Mouse (Mus musculus) liver, embryonic 14.5 days (tissue): ENCODE results near the gene Pecr. TPM values are rescaled to one million over a fixed set of nuclear protein-coding genes. Genes with fewer than 3 reads are reported as not detected.
A peak's percentile ranks its signal among the peaks of the same experiment; 100 is the strongest.
"Not testable (repeated sequence)": the region's sequence is repeated elsewhere in the genome, so short reads cannot be mapped to it uniquely, and the experiment has no call there.

Experiments
- ATAC-seq: fragments of 200-750 bp; cut with Nextera tagmentation; 2 replicates; pipeline ENCODE4 v1.8.0; 2017; ENCODE audit warnings: moderate number of reproducible peaks, mild to moderate bottlenecking, moderate library complexity; ENCODE audit not compliant: insufficient read depth
- DNase-seq, 3 experiments: peaks; one replicate each; pipeline ENCODE4 v3.0.0-alpha.2; 2012 to 2013; ENCODE audit warnings: low read depth in 3 of 3, low spot score in 3 of 3
- H3K27ac ChIP-seq: fragments of 300-500 bp; sonication (generic); 2 replicates; pipeline ENCODE4 v1.5.1; 2014; ENCODE audit warnings: moderate library complexity, mild to moderate bottlenecking, control low read depth, inconsistent platforms
- H3K27me3 ChIP-seq: fragments of 300-500 bp; sonication (generic); 2 replicates; pipeline ENCODE4 v1.6.1; 2014; ENCODE audit warnings: mild to moderate bottlenecking, low read length, moderate library complexity; ENCODE audit not compliant: control insufficient read depth, insufficient read depth
- H3K36me3 ChIP-seq: fragments of 300-500 bp; sonication (generic); replicated peaks from 2 replicates; pipeline ENCODE4 v1.6.1; 2014; ENCODE audit warnings: low read depth; ENCODE audit not compliant: control insufficient read depth, insufficient read depth
- H3K4me1 ChIP-seq, 2 experiments: fragments of 200-500 bp in 1 of 2; fragments of 300-500 bp in 1 of 2; sonication (generic) in 1 of 2; replicated peaks; 2 replicates each; pipeline ENCODE4 v1.6.1; 2012 to 2014; ENCODE audit warnings: antibody characterized with exemption in 1 of 2, inconsistent platforms in 1 of 2, low read length in 1 of 2; ENCODE audit not compliant: control insufficient read depth in 2 of 2, insufficient read depth in 2 of 2
- H3K4me2 ChIP-seq: fragments of 300-500 bp; sonication (generic); 2 replicates; pipeline ENCODE4 v1.6.1; 2014; ENCODE audit warnings: low read depth, mild to moderate bottlenecking, control low read depth, moderate library complexity
- H3K4me3 ChIP-seq, 2 experiments: fragments of 200-500 bp in 1 of 2; fragments of 300-500 bp in 1 of 2; sonication (generic) in 1 of 2; 2 replicates each; pipeline ENCODE4 v1.5.1; 2012 to 2014; ENCODE audit warnings: low read depth in 2 of 2, low read length in 2 of 2, mild to moderate bottlenecking in 2 of 2, control low read depth in 1 of 2, inconsistent platforms in 1 of 2, moderate library complexity in 1 of 2; ENCODE audit not compliant: insufficient read depth in 1 of 2
- H3K9ac ChIP-seq: fragments of 300-500 bp; sonication (generic); replicated peaks from 2 replicates; pipeline ENCODE4 v1.6.1; 2014; ENCODE audit warnings: mild to moderate bottlenecking, control low read depth, moderate library complexity
- H3K9me3 ChIP-seq: fragments of 300-500 bp; sonication (generic); 2 replicates; pipeline ENCODE4 v1.6.1; 2016; ENCODE audit warnings: low read length, mixed read lengths; ENCODE audit not compliant: control insufficient read depth
- CTCF ChIP-seq: IDR thresholded peaks from 2 replicates; pipeline ENCODE4 v1.5.1; 2016; ENCODE audit warnings: antibody characterized with exemption, low read depth, control low read depth
- EP300 ChIP-seq: IDR thresholded peaks from 2 replicates; pipeline ENCODE4 v1.6.1; 2016; ENCODE audit warnings: antibody characterized with exemption, low read depth
- WGBS: fragments of 180-500 bp; shearing (Covaris S2); extraction: QIAGEN DNeasy Blood & Tissue Kit; methylation state at CpG from one replicate; pipeline ENCODE4 v1.1.7; 2014; ENCODE audit not compliant: insufficient replicate concordance; 5-methylcytosine and 5-hydroxymethylcytosine counted together
- polyA plus RNA-seq, 2 experiments: library from polyadenylated mRNA; depleted of rRNA in 1 of 2; stranded (reverse) in 1 of 2; unstranded in 1 of 2; fragments of >200 nt; fragmentation: Nextera tagmentation in 1 of 2; extraction: Ambion mirVana in 1 of 2; gene quantifications; 2 replicates each; pipeline versions ENCODE4 v1.2.1 to v1.2.3; 2012 to 2014

Pecr gene
- polyA plus RNA-seq, 2 experiments, result 23.1 to 40.2 TPM

DNA sequence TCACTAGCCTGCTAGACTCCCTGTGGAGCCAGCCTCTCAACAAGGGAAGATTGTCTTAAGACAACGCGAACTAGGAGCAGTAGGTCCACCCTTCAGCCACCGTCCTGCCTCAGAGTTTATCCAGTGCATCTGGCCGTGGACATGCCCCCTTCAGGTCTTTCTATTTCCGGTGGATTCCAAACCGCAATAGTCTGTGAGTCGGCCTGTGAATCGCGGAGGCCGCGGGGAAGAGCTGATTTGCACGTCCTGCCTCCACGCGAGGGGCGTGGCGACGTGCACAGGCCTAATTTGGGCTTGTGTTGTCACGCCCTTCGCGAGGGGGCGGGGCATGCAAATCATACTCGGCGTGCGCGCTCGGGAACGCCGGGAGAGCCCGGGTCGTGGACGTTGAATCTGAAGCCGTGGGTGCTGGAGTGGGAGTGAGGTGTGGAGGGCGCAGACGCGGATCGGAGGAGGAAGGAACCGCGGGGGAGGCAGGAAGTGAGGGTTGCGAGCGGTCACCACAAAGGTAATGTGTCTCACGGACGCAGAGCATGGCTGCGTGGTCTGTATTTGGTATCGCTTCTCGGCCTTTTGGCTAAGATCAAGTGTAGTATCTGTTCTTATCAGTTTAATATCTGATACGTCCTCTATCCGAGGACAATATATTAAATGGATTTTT lies 40.3 kb downstream of the Pecr start:
- H3K4me3 ChIP-seq, result peak overlapping the region; percentile 39 to 52
- TF ChIP-seq CTCF (peak; percentile 18; the same call in 1 of the 2 replicates), EP300 (peak; percentile 51)
- peaks cover 0 to 4% of the 10 kb centered on the region in 2 experiments; a peak in 1 of 4 replicates for H3K4me1 ChIP-seq
- H3K27me3 ChIP-seq, result no peaks in the 10 kb centered on the region
- H3K9me3 ChIP-seq, result no peaks in the 10 kb centered on the region
- peak; percentile 89 for ATAC-seq
- peak; percentile 93 to 96 (median 95) for DNase-seq
- peak overlapping the region; percentile 89 for H3K27ac ChIP-seq
- H3K36me3 ChIP-seq, result no peaks in the 10 kb centered on the region
- peak overlapping the region; percentile 86 for H3K9ac ChIP-seq
- under 1% methylated on average over 46 of the region's 47 CpGs for WGBS
- peak overlapping the region; percentile 72 for H3K4me2 ChIP-seq

- no peaks in the 10 kb centered on the region for H3K9me3 ChIP-seq
- 71% methylated on average over 5 of the region's 5 CpGs for WGBS
- no peak for DNase-seq
- no peak overlapping the region for H3K9ac ChIP-seq
- no peak overlapping the region for H3K4me3 ChIP-seq
- no peak for ATAC-seq
- TF ChIP-seq CTCF (no peak), EP300 (no peak)
- no peak overlapping the region for H3K4me2 ChIP-seq
- no peaks in the 10 kb centered on the region for H3K36me3 ChIP-seq
- no peaks in the 10 kb centered on the region; the same call in 1 of the 2 replicates for H3K27me3 ChIP-seq
- H3K4me1 ChIP-seq, result peaks cover 0 to 4% of the 10 kb centered on the region in 2 experiments; a peak in 1 of 4 replicates
- no peak overlapping the region for H3K27ac ChIP-seq
These were observed 41.5 kb downstream of the Pecr start for GRCm38 (mm10) chr1:72242581-72243143.

DNA sequence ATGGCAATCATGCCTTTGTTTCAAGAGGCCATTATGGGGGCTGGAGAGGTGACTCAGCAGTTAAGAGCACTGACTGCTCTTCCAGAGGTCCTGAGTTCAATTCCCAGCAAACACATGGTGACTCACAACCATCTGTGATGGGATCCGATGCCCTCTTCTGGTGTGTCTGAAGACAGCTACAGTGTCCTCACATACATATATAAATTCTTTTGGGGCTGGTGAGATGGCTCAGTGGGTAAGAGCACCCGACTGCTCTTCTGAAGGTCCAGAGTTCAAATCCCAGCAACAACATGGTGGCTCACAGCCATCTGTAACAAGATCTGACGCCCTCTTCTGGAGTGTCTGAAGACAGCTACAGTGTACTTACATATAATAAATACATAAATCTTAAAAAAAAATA lies 45.0 kb downstream of the Pecr start:
- H3K27me3 ChIP-seq, result peaks cover 19% of the 10 kb centered on the region
- H3K9ac ChIP-seq, H3K4me3 ChIP-seq, H3K36me3 ChIP-seq, H3K9me3 ChIP-seq, DNase-seq, ATAC-seq, H3K27ac ChIP-seq, H3K4me1 ChIP-seq, H3K4me2 ChIP-seq: not testable (repeated sequence)
- 65% methylated on average over 3 of the region's 3 CpGs for whole genome bisulfite sequencing

DNA sequence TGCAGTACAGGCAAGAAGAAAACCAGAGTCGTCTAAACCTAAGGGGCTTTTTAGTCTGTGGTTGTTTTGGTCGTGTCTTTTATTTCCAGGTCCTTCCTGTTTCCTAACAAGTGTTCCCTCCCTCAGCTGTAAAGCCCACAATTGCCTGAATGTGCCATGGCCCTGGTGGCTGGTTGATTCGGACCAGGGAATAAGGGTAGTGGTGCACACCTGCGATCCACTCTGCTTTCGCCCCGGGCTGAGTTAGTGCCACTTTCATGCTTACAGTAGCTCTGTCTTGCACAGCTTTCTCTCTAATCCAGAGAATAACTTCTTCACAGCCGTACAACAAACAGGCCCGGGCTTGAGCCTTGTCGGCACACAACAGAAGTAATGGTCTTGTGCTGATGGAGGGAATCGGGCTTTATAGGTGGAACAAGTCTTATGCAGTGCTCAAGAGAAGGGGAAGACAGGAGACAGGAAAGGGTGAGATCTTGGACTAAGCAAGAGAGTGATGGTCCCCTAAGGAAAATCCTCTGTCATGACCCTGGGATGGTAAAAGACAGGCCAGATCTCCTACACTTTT lies 46.0 kb downstream of the Pecr start:
- Histone ChIP-seq H3K27me3 (peaks cover 19% of the 10 kb centered on the region), H3K4me2 (no peak overlapping the region), H3K4me3 (no peak overlapping the region), H3K36me3 (no peaks in the 10 kb centered on the region), H3K9ac (no peak overlapping the region), H3K27ac (no peak overlapping the region), H3K4me1 (no peaks in the 10 kb centered on the region), H3K9me3 (no peaks in the 10 kb centered on the region)
- ATAC-seq (no peak), DNase-seq (no peak)
- TF ChIP-seq EP300 (no peak), CTCF (no peak)
- WGBS, result 46% methylated on average over 10 of the region's 10 CpGs

GRCm38 (mm10) chr1:72237007-72237775 lies 46.9 kb downstream of the Pecr start:
- H3K4me1 ChIP-seq, result no peaks in the 10 kb centered on the region
- no peak for DNase-seq
- H3K4me2 ChIP-seq, result no peak overlapping the region

GRCm38 (mm10) chr1:72236363-72237006 lies 47.6 kb downstream of the Pecr start:
- ATAC-seq, result peak; percentile 82
- DNase-seq, result peak in 1 of 3 experiments; percentile 17

More at GRCm38 (mm10) chr1:72237007-72237775, 46.9 kb downstream of the Pecr start:
- no peak for TF ChIP-seq EP300
- 2% methylated on average over 11 of the region's 13 CpGs for WGBS
- H3K9me3 ChIP-seq, result no peaks in the 10 kb centered on the region
- H3K9ac ChIP-seq, result no peak overlapping the region
- peaks cover 19% of the 10 kb centered on the region for H3K27me3 ChIP-seq
- no peak overlapping the region for H3K4me3 ChIP-seq
- H3K27ac ChIP-seq, result no peak overlapping the region
- peak; percentile 76 for ATAC-seq
- H3K36me3 ChIP-seq, result no peaks in the 10 kb centered on the region

DNA sequence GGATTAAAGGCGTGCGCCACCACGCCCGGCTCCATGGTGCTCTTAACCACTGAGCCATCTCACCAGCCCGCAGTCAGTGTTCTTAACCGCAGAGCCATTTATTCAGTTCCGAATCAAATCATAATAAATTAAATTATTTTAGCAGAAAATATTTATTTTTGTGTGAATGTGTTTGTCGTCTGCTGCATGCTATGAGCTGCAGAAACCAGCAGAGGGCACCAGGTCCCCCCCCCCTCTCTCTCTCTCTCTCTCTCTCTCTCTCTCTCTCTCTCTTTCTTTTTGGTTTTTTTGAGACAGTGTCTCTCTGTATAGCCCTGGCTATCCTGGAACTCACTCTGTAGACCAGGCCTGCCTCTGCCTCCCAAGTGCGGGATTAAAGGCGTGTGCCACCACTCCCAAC lies 51.5 kb downstream of the Pecr start:
- H3K36me3 ChIP-seq, DNase-seq, H3K4me3 ChIP-seq, ATAC-seq, H3K9ac ChIP-seq, H3K9me3 ChIP-seq, H3K27ac ChIP-seq, H3K4me1 ChIP-seq, H3K4me2 ChIP-seq: not testable (repeated sequence)
- peaks cover 19% of the 10 kb centered on the region for H3K27me3 ChIP-seq
- WGBS, result 52% methylated on average over 10 of the region's 10 CpGs

More at GRCm38 (mm10) chr1:72236363-72237006, 47.6 kb downstream of the Pecr start:
- Histone ChIP-seq H3K4me3 (peak overlapping the region; percentile 47 to 79), H3K9ac (0 out of 2 replicates have a peak overlapping the region, but pooled peaks have one; percentile 6), H3K27me3 (peaks cover 19% of the 10 kb centered on the region), H3K4me2 (peak overlapping the region; percentile 60)
- H3K4me1 ChIP-seq, H3K36me3 ChIP-seq, H3K9me3 ChIP-seq, H3K27ac ChIP-seq: not testable (repeated sequence)
- WGBS, result under 1% methylated on average over 35 of the region's 50 CpGs
